Comparison of ENCODE assay signal across 13 mouse cellular contexts in genomic region chr7:99290008-99290407, GRCm38 (mm10). TPM values are rescaled to one million over a fixed set of nuclear protein-coding genes. Genes with fewer than 3 reads are reported as not detected.
DNase-seq lines count a peak whose midpoint lies in the region; ATAC-seq and TF ChIP-seq lines count a peak whose summit lies in the region.
"Had no signal": no experiment of that assay in that cellular context is flagged by ENCODE, and none has a peak within 500 bp of the region (broad histone marks: within the 10 kb centered on the region; RNA-seq: fewer than 3 reads in every experiment).

No protein-coding gene starts in this region.

- no peaks in the 10 kb centered on the region for H3K27me3 ChIP-seq in lung, postnatal 0 days (replicated peaks; ENCODE audit: insufficient read depth, low read length)
- no peaks in the 10 kb centered on the region for H3K27me3 ChIP-seq in heart, embryonic 11.5 days (ENCODE audit: control insufficient read depth, insufficient read depth, low read length)

- 0 out of 2 replicates have a peak overlapping the region, but pooled peaks have one; percentile 11 for H3K4me2 ChIP-seq in lung, postnatal 0 days (replicated peaks; ENCODE audit: low read depth, low read length)
- H3K4me2 ChIP-seq in heart, embryonic 11.5 days: peak overlapping the region; percentile 18
- H3K4me2 ChIP-seq: limb, embryonic 15.5 days had no signal

- H3K36me3 ChIP-seq in lung, postnatal 0 days (ENCODE audit: insufficient read depth, low read length): no peaks in the 10 kb centered on the region
- H3K36me3 ChIP-seq in heart, embryonic 11.5 days (ENCODE audit: control insufficient read depth, insufficient read depth, low read length): no peaks in the 10 kb centered on the region
- H3K36me3 ChIP-seq: limb, embryonic 15.5 days had no signal

- no peak for TF ChIP-seq CTCF in lung, postnatal 0 days (IDR thresholded peaks at IDR 0.05)

- WGBS in lung, postnatal 0 days: 25% methylated on average over 8 of the region's 8 CpGs
- 37% methylated on average over 8 of the region's 8 CpGs for WGBS in heart, embryonic 11.5 days (ENCODE audit: insufficient replicate concordance)

- H3K4me1 ChIP-seq in lung, postnatal 0 days (ENCODE audit: insufficient read depth, low read depth, low read length): peaks cover 5% of the 10 kb centered on the region; the same call in 1 of the 2 replicates
- H3K4me1 ChIP-seq in heart, embryonic 11.5 days (ENCODE audit: control insufficient read depth, insufficient read depth, low read length): peaks cover 8% of the 10 kb centered on the region; the same call in 1 of the 2 replicates

- TF ChIP-seq EP300 in lung, postnatal 0 days (IDR thresholded peaks at IDR 0.05): no peak

- peak; percentile 42 to 53 for DNase-seq in heart, adult 18-20 months
- no peak for DNase-seq in heart, postnatal 25 days (ENCODE audit: low spot score)
- DNase-seq in lung, postnatal 0 days (ENCODE audit: low spot score): peak; percentile 28
- DNase-seq in lung, postnatal 36 days: no peak
- peak; percentile 33 for DNase-seq in kidney, postnatal 14 days
- DNase-seq in layer of hippocampus, postnatal 10 days (ENCODE audit: low spot score in 2 of 2): no peak
- no peak for DNase-seq in urinary bladder, adult 18-20 months (ENCODE audit: low spot score in 2 of 2)
- DNase-seq: cerebellum, adult 8-10 months; lung, postnatal 10 days; right cerebral cortex, postnatal 14 days had no signal

- H3K27ac ChIP-seq in lung, postnatal 0 days (ENCODE audit: low read length): no peak overlapping the region
- H3K27ac ChIP-seq in heart, embryonic 11.5 days (ENCODE audit: low read depth, low read length): no peak overlapping the region
- H3K27ac ChIP-seq: left cerebral cortex, adult 2 months; limb, embryonic 15.5 days had no signal

- H3K9me3 ChIP-seq in lung, postnatal 0 days (ENCODE audit: low read length): no peaks in the 10 kb centered on the region
- no peaks in the 10 kb centered on the region for H3K9me3 ChIP-seq in heart, embryonic 11.5 days (replicated peaks; ENCODE audit: control insufficient read depth, low read length)
- H3K9me3 ChIP-seq: limb, embryonic 15.5 days had no signal

- no peak overlapping the region for H3K4me3 ChIP-seq in lung, postnatal 0 days (ENCODE audit: low read depth, low read length)
- no peak overlapping the region for H3K4me3 ChIP-seq in heart, embryonic 11.5 days (ENCODE audit: low read depth, low read length)
- H3K4me3 ChIP-seq: left cerebral cortex, adult 2 months; limb, embryonic 15.5 days had no signal

- no peak overlapping the region for H3K9ac ChIP-seq in lung, postnatal 0 days (replicated peaks; ENCODE audit: low read depth)
- H3K9ac ChIP-seq in heart, embryonic 11.5 days (ENCODE audit: low read depth, low read length): no peak overlapping the region
- H3K9ac ChIP-seq: limb, embryonic 15.5 days had no signal

- intact Hi-C loops in heart, postnatal 25 days (cut with DNase I): no loop called here

- no peak for ATAC-seq in lung, postnatal 0 days
- ATAC-seq in heart, embryonic 11.5 days (replicated peaks; ENCODE audit: insufficient number of reproducible peaks, low FRiP score, low TSS enrichment): no peak

RNA-seq across cellular contexts. Expression of gene Map6, which starts 22.8 kb away (rescaled TPM):
- total RNA-seq in heart, adult 18-20 months (2021): 1 to 10 TPM; 3.7 to 5.1 TPM
- total RNA-seq in heart, postnatal 25 days (2021): 1 to 10 TPM; 3.0 to 4.4 TPM
- polyA plus RNA-seq in lung, postnatal 0 days (2015; fragmentation: Nextera tagmentation; extraction: Ambion mirVana): 29.6 and 35.9 TPM in 2 replicates
- 2.0 and 2.2 TPM in 2 replicates for polyA plus RNA-seq in heart, embryonic 11.5 days (2014; fragmentation: Nextera tagmentation; extraction: Ambion mirVana)
- total RNA-seq in layer of hippocampus, postnatal 10 days (2021): 100 to 1,000 TPM; 178 to 182 TPM

RNA-seq across cellular contexts. Expression of gene Mogat2, which starts 51.6 kb away (rescaled TPM):
- not detected for total RNA-seq in heart, adult 18-20 months (2021)
- total RNA-seq in heart, postnatal 25 days (2021): not detected
- 0.27 and 0.55 TPM in 2 replicates for polyA plus RNA-seq in lung, postnatal 0 days (2015; fragmentation: Nextera tagmentation; extraction: Ambion mirVana)
- polyA plus RNA-seq in heart, embryonic 11.5 days (2014; fragmentation: Nextera tagmentation; extraction: Ambion mirVana): 4.2 and 7.1 TPM in 2 replicates
- total RNA-seq in layer of hippocampus, postnatal 10 days (2021): not detected
- total RNA-seq: left cerebral cortex, adult 2 months had no signal

Comparison
In these comparisons a context has a peak if more than half of its experiments do, and no peak if none do; other contexts are left out.
1. DNase-seq: peak in heart, adult 18-20 months (2 of 2), lung, postnatal 0 days (single experiment) and kidney, postnatal 14 days (single experiment); none in heart, postnatal 25 days (single experiment), lung, postnatal 36 days (single experiment), layer of hippocampus, postnatal 10 days (0 of 2) and urinary bladder, adult 18-20 months (0 of 2).
2. RNA of gene Map6, which starts 22.8 kb away (total RNA-seq): 178 to 182 TPM in layer of hippocampus, postnatal 10 days; 3.7 to 5.1 TPM in heart, adult 18-20 months and 3.0 to 4.4 TPM in heart, postnatal 25 days; every median in the first group is over 10 times any median in the second.